Mouse (Mus musculus) lung, postnatal 0 days (tissue): ENCODE data around the gene Myrip. TPM values are rescaled to one million over a fixed set of nuclear protein-coding genes. Genes with fewer than 3 reads are reported as not detected.
"Not testable (repeated sequence)": the region's sequence is repeated elsewhere in the genome, so short reads cannot be mapped to it uniquely, and the experiment has no call there.

Experiments used
- ATAC-seq: fragments of 200-750 bp; cut with Nextera tagmentation; 2 replicates; pipeline ENCODE4 v1.8.0; 2017; ENCODE audit warnings: moderate library complexity
- DNase-seq: peaks from one replicate; pipeline ENCODE4 v3.0.0-alpha.2; 2016; ENCODE audit warnings: low spot score
- H3K27ac ChIP-seq: fragments of 300-500 bp; sonication (generic); 2 replicates; pipeline ENCODE4 v1.5.1; 2014; ENCODE audit warnings: antibody characterized with exemption, mild to moderate bottlenecking, low read length, mixed read lengths
- H3K27me3 ChIP-seq: fragments of 300-500 bp; sonication (generic); replicated peaks from 2 replicates; pipeline ENCODE4 v1.6.1; 2014; ENCODE audit warnings: low read length, mixed read lengths; ENCODE audit not compliant: insufficient read depth
- H3K36me3 ChIP-seq: fragments of 300-500 bp; sonication (generic); 2 replicates; pipeline ENCODE4 v1.6.1; 2014; ENCODE audit warnings: low read length, mixed read lengths; ENCODE audit not compliant: insufficient read depth
- H3K4me1 ChIP-seq: fragments of 300-500 bp; sonication (generic); 2 replicates; pipeline ENCODE4 v1.6.1; 2014; ENCODE audit warnings: antibody characterized with exemption, low read depth, low read length, mixed read lengths; ENCODE audit not compliant: insufficient read depth
- H3K4me2 ChIP-seq: fragments of 300-500 bp; sonication (generic); replicated peaks from 2 replicates; pipeline ENCODE4 v1.6.1; 2014; ENCODE audit warnings: low read depth, mild to moderate bottlenecking, low read length, moderate library complexity, mixed read lengths
- H3K4me3 ChIP-seq: fragments of 300-500 bp; sonication (generic); 2 replicates; pipeline ENCODE4 v1.5.1; 2014; ENCODE audit warnings: low read depth, low read length
- H3K9ac ChIP-seq: fragments of 300-500 bp; sonication (generic); replicated peaks from 2 replicates; pipeline ENCODE4 v1.6.1; 2014; ENCODE audit warnings: low read depth, mild to moderate bottlenecking
- H3K9me3 ChIP-seq: fragments of 300-500 bp; sonication (generic); 2 replicates; pipeline ENCODE4 v1.6.1; 2016; ENCODE audit warnings: low read length, mixed read lengths
- CTCF ChIP-seq: IDR thresholded peaks from 2 replicates; pipeline ENCODE4 v1.5.1; 2016; ENCODE audit warnings: antibody characterized with exemption, mild to moderate bottlenecking
- EP300 ChIP-seq: IDR thresholded peaks from 2 replicates; pipeline ENCODE4 v1.6.1; 2016; ENCODE audit warnings: antibody characterized with exemption, mild to moderate bottlenecking, control low read depth
- WGBS: fragments of 180-500 bp; shearing (Covaris S2); extraction: QIAGEN DNeasy Blood & Tissue Kit; methylation state at CpG from one replicate; pipeline ENCODE4 v1.1.7; 2014; 5-methylcytosine and 5-hydroxymethylcytosine counted together
- polyA plus RNA-seq: library from polyadenylated mRNA; unstranded; fragments of >200 nt; fragmentation: Nextera tagmentation; extraction: Ambion mirVana; gene quantifications from 2 replicates; pipeline ENCODE4 v1.2.1, GENCODE M21; 2015

Myrip gene
- polyA plus RNA-seq, 1 experiment from 2014 or later: 0.58 TPM

DNA sequence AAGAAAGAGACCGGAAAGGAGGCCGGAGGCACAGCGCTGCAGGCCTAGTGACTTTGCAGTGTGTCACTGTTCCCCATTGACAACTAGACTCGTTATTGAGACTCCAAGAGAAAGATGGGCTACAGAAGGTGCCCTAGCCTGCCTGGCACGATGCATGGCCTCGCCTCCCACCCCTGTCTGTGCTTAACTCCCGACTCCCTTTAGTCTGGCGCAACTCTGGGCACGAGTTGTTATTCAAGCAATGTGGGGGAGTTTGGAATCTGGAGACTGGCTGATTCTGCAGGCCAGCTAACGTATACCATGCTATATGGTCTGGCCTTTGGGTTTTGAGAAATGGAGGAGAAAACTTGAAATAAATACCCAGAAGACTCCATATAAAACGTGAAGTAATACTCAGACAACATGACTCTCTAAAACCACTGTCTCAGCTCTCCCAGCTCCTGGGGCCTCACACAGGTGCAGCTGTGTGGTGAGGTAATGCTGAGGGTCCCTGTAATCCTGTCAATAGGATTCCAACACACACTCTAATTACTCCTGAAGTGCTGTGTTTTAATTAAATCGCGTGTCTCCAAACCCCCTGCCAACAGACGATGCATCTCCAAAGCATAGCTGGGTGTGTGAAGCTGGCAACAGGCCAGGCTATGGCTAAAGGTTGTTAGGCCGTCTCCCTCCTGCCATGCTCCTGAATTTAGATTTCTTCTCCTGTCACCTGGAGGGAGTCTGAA, 21.6 kb downstream of the Myrip start:
- Histone ChIP-seq H3K4me1 (no peaks in the 10 kb centered on the region), H3K27me3 (no peaks in the 10 kb centered on the region), H3K36me3 (no peaks in the 10 kb centered on the region), H3K4me3 (no peak overlapping the region), H3K9me3 (no peaks in the 10 kb centered on the region), H3K9ac (no peak overlapping the region), H3K4me2 (no peak overlapping the region), H3K27ac (no peak overlapping the region)
- TF ChIP-seq CTCF (no peak), EP300 (no peak)
- DNase-seq: no peak
- ATAC-seq: no peak
- WGBS: 73% methylated on average over 15 of the region's 15 CpGs

DNA sequence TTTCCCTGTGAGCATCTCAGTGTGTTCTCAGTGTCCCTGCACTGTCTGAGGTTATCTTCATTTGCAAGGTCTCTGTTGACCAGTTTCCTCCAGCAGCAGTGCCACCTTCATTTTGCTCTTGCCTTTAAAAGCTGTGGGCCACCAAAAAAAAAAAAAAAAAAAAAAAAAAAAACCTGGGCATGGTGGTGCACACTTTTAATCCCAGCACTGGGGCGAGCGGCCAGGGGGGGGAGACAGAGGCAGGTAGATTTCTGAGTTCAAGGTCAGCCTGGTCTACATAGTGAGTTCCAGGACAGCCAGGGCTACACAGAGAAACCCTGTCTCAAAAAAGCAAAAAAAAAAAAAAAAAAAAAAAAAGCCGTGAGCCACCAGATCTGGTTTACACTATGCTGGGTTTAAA, 29.7 kb downstream of the Myrip start:
- not testable (repeated sequence) for H3K27ac ChIP-seq, H3K9me3 ChIP-seq, H3K4me2 ChIP-seq, H3K36me3 ChIP-seq, DNase-seq, H3K9ac ChIP-seq, H3K4me1 ChIP-seq, H3K27me3 ChIP-seq, ATAC-seq, H3K4me3 ChIP-seq
- WGBS: 81% methylated on average over 2 of the region's 3 CpGs

DNA sequence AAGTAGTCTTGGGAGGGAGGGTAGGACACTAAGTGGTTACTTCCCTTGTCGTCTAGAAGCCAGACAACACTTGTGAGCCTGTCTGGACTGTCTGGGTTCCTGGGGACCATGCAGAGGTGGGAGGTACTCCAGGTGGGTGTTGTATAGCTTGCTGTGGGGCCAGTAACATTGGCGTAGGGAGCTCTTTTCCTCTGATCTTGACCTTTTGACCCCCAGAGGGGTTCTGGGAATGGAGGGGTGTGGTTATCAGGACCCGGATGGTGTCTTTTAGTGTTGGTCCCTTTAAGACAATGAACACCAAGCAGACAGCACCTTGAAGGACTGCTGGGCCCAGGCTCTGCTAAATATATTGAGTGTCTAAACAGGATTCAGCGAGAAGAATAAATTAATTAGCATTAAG, 36.9 kb downstream of the Myrip start:
- DNase-seq: no peak
- WGBS: 42% methylated on average over 4 of the region's 4 CpGs
- Histone ChIP-seq H3K27me3 (no peaks in the 10 kb centered on the region), H3K4me1 (no peaks in the 10 kb centered on the region), H3K9me3 (no peaks in the 10 kb centered on the region), H3K4me2 (no peak overlapping the region), H3K9ac (no peak overlapping the region), H3K36me3 (no peaks in the 10 kb centered on the region), H3K4me3 (no peak overlapping the region), H3K27ac (no peak overlapping the region)
- TF ChIP-seq CTCF: no peak
- no peak for TF ChIP-seq EP300
- no peak for ATAC-seq

DNA sequence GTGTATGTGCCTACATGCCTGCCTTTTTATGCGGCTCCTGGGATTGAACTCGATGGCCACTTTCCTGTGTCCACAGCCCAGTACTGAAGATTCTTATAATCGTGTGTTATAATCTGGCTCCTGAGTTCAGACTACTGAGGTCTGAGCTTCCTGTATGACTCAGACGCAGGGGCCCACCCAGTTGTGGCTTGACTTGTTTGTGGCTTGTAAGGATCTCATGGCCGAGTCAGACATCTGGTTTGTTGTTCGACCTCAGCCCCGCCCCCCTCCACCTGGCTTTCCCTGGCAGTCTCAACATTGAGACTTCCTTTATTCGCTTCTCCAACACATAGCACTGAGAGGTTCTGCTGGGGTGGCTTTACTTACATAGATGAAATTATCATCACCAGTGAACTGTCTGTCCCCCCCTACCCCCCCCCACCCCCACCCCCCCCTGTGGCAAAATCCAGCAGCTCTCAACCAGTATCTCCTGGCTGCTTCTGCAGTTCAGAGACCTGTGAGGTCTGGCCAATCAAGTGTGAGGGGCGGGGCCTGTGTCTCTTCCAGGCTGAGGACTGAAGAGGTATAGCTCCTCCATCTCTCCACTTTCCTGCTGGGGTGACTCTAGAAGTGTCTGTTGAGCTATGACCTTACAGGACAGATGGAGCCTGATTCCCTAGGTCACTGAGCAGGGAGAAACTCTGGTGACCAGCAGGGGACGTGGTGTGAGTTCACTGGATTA, 38.8 kb downstream of the Myrip start:
- Histone ChIP-seq H3K27ac (no peak overlapping the region), H3K9me3 (no peaks in the 10 kb centered on the region), H3K36me3 (no peaks in the 10 kb centered on the region), H3K27me3 (no peaks in the 10 kb centered on the region), H3K4me2 (no peak overlapping the region), H3K9ac (no peak overlapping the region), H3K4me1 (no peaks in the 10 kb centered on the region), H3K4me3 (no peak overlapping the region)
- DNase-seq (no peak), ATAC-seq (peak; percentile 54; the same call in 1 of the 2 replicates)
- no peak for TF ChIP-seq CTCF
- TF ChIP-seq EP300: no peak
- WGBS: 61% methylated on average over 10 of the region's 10 CpGs

DNA sequence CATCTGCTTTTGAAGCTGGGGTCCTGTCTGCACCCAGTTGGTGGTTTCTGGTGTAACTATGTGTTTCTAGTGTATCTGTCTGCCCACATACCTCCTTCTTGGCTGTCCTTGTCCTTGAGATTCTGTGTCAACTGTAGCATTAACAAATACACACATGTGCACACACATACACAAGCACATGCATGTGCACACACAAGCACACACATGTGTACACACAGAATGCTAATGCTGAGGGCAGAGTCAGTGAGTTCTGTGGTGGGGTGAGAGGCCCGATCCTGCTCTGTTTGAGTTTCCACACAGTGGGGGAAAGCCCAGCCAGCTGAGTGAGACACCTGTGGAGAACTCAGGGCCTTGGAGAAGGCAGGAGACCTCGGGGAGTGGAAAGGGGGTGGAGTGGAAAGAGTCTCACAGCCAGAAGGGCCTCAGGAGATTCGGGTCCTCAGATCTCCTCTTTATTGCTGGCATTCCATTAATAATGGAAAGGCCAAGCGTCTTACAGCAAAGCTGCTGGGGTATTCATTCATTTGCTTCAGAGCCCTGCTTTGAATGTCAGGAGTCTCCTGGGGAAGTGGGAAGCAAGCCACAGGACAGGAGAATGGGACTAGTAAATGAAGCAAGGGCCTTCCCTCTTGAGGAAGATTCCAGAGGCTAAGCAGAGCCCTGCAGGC, 41.9 kb downstream of the Myrip start:
- no peaks in the 10 kb centered on the region for H3K27me3 ChIP-seq
- no peaks in the 10 kb centered on the region for H3K9me3 ChIP-seq
- no peak overlapping the region for H3K9ac ChIP-seq
- no peak overlapping the region for H3K4me3 ChIP-seq
- 58% methylated on average over 4 of the region's 4 CpGs for WGBS
- H3K36me3 ChIP-seq: no peaks in the 10 kb centered on the region
- no peak overlapping the region for H3K27ac ChIP-seq
- no peak for DNase-seq
- H3K4me1 ChIP-seq: no peaks in the 10 kb centered on the region
- ATAC-seq: no peak
- no peak overlapping the region for H3K4me2 ChIP-seq
- no peak for TF ChIP-seq CTCF
- TF ChIP-seq EP300: no peak

DNA sequence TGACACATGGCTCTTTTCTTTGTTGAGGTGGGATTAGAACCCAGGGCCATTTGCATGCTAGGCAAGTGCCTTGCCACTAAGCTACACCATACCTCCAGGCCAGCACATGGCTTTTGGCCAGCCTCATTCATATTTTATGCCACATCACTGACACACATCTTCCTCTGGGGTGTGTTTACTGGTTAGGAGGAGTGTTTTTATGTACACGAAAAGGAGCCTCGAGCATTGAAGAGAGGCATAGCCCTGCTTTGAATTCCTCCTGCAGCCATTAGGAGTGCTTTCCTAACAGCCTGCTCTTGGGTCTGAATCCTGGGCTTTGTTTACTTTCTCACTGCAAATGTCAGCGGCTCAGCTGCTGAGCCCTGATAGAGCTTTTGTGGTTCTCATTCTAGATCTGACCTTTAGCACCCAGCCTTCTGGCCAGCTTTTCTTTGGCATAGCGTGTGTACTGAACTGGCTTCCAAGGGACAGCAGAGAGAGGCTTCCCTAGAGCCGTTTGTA, 44.4 kb downstream of the Myrip start:
- Histone ChIP-seq H3K36me3 (no peaks in the 10 kb centered on the region), H3K4me2 (no peak overlapping the region), H3K9ac (no peak overlapping the region), H3K4me1 (no peaks in the 10 kb centered on the region; the same call in 1 of the 2 replicates), H3K27ac (no peak overlapping the region), H3K27me3 (no peaks in the 10 kb centered on the region), H3K4me3 (no peak overlapping the region), H3K9me3 (no peaks in the 10 kb centered on the region)
- WGBS: 4% methylated on average over 5 of the region's 5 CpGs
- TF ChIP-seq EP300 (no peak), CTCF (no peak)
- peak; percentile 41 for ATAC-seq
- peak; percentile 49 for DNase-seq
